Mouse (Mus musculus): ENCODE data around the gene Arg2. TPM values are rescaled to one million over a fixed set of nuclear protein-coding genes. Genes with fewer than 3 reads are reported as not detected.

The Arg2 gene
- polyA plus RNA-seq, 1 experiment from 2014 or later = 6.9 TPM

DNA sequence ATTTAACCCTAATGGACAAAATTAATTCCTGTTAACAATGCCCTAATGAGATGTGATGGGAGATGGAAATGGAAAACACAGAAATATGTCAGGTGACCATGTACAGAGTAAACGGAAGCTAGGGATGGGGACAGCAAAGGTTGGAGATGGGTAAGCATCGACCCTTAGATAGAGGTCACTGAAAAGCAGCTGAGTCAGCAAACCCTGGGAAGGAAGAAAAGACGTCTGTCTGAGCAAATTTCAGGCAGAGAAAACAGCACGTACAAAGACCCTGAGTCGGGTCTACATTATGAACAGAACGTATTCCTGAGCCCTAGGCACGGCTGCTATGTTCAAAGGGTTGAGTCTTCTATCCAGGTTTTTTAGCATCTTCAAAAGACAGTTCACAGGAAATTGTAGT, 6.4 kb downstream of the Arg2 start:
- WGBS = 69% methylated on average over 7 of the region's 7 CpGs
- no peak overlapping the region for H3K9ac ChIP-seq
- H3K4me3 ChIP-seq (ENCODE audit: low read depth, low read length) = no peak overlapping the region
- no peaks in the 10 kb centered on the region for H3K9me3 ChIP-seq (ENCODE audit: low read depth, low read length)
- peaks cover 11% of the 10 kb centered on the region; the same call in 1 of the 2 replicates for H3K27me3 ChIP-seq (ENCODE audit: insufficient read depth, low read length)
- no peak overlapping the region for H3K27ac ChIP-seq (ENCODE audit: low read depth)
- H3K36me3 ChIP-seq (ENCODE audit: insufficient read depth) = no peaks in the 10 kb centered on the region
- ATAC-seq (ENCODE audit: insufficient read depth) (no peak), DNase-seq (no peak)
- H3K4me2 ChIP-seq = no peak overlapping the region
- no peaks in the 10 kb centered on the region for H3K4me1 ChIP-seq (ENCODE audit: insufficient read depth)
- TF ChIP-seq CTCF (IDR thresholded peaks at IDR 0.05; ENCODE audit: low read depth) = no peak

DNA sequence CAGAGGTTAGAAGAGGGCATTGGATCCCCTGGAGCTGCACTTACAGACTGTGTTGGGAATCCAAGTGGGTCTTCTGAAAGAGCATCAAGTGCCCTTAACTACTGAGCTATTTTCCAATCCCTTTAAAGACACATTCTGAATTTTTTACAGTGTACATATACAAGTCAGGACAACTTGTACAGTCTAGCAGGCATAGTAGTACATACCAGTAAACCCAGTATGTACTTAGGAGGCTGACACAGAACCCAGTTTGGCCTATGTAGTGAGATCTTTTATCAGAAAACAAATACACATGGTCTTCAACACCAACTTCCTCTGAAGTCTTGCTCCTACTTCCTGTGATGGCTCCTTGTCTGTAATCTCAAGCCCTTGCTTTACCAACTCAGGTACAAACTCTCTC, 8.4 kb downstream of the Arg2 start:
- no peak overlapping the region for H3K4me3 ChIP-seq (ENCODE audit: low read depth, low read length)
- H3K27ac ChIP-seq (ENCODE audit: low read depth) = no peak overlapping the region
- no peak overlapping the region for H3K9ac ChIP-seq
- no peaks in the 10 kb centered on the region for H3K9me3 ChIP-seq (ENCODE audit: low read depth, low read length)
- no peaks in the 10 kb centered on the region for H3K27me3 ChIP-seq (ENCODE audit: insufficient read depth, low read length)
- ATAC-seq (ENCODE audit: insufficient read depth) (no peak), DNase-seq (no peak)
- no peak overlapping the region for H3K4me2 ChIP-seq
- no peaks in the 10 kb centered on the region for H3K4me1 ChIP-seq (ENCODE audit: insufficient read depth)
- no peak for TF ChIP-seq CTCF (IDR thresholded peaks at IDR 0.05; ENCODE audit: low read depth)
- H3K36me3 ChIP-seq (ENCODE audit: insufficient read depth) = no peaks in the 10 kb centered on the region

GRCm38 (mm10) chr12:79139417-79139816, 8.8 kb downstream of the Arg2 start:
- Histone ChIP-seq H3K4me1 (ENCODE audit: insufficient read depth) (no peaks in the 10 kb centered on the region), H3K27me3 (ENCODE audit: insufficient read depth, low read length) (no peaks in the 10 kb centered on the region), H3K9me3 (ENCODE audit: low read depth, low read length) (no peaks in the 10 kb centered on the region), H3K27ac (ENCODE audit: low read depth) (no peak overlapping the region), H3K9ac (no peak overlapping the region), H3K4me3 (ENCODE audit: low read depth, low read length) (no peak overlapping the region), H3K4me2 (no peak overlapping the region), H3K36me3 (ENCODE audit: insufficient read depth) (no peaks in the 10 kb centered on the region)
- 37% methylated on average over 1 of the region's 1 CpGs for WGBS
- ATAC-seq (ENCODE audit: insufficient read depth) = no peak
- TF ChIP-seq CTCF (IDR thresholded peaks at IDR 0.05; ENCODE audit: low read depth) = no peak
- DNase-seq = no peak

DNA sequence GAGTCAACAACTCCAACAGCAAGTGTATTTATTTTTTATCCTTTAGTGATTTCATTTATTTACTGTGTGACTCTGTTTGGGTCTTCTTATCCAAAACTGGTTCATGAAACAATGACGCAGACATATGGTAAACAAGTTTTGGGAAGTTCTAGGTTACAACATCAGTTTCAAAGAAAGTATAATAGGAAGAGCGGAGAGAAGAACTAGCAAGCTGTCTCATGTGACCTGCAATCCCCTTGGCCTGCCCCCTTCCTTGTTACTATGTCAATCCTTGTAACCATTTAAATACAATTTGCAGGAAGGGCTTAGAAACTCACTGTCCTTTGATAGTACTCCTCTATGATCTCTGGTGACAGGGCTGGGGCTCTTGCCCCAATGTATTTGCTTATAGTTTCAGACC, 10.2 kb downstream of the Arg2 start:
- no peak overlapping the region for H3K4me3 ChIP-seq (ENCODE audit: low read depth, low read length)
- no peak overlapping the region for H3K27ac ChIP-seq (ENCODE audit: low read depth)
- TF ChIP-seq CTCF (IDR thresholded peaks at IDR 0.05; ENCODE audit: low read depth) = no peak
- ATAC-seq (ENCODE audit: insufficient read depth) = no peak
- DNase-seq = no peak
- no peaks in the 10 kb centered on the region for H3K36me3 ChIP-seq (ENCODE audit: insufficient read depth)
- no peaks in the 10 kb centered on the region for H3K9me3 ChIP-seq (ENCODE audit: low read depth, low read length)
- 80% methylated on average over 2 of the region's 2 CpGs for WGBS
- no peak overlapping the region for H3K4me2 ChIP-seq
- no peaks in the 10 kb centered on the region for H3K27me3 ChIP-seq (ENCODE audit: insufficient read depth, low read length)
- H3K4me1 ChIP-seq (ENCODE audit: insufficient read depth) = no peaks in the 10 kb centered on the region
- no peak overlapping the region for H3K9ac ChIP-seq

GRCm38 (mm10) chr12:79141384-79141783, 10.8 kb downstream of the Arg2 start:
- H3K9ac ChIP-seq = no peak overlapping the region
- ATAC-seq (ENCODE audit: insufficient read depth) (no peak), DNase-seq (no peak)
- no peak overlapping the region for H3K4me2 ChIP-seq
- no peaks in the 10 kb centered on the region for H3K36me3 ChIP-seq (ENCODE audit: insufficient read depth)
- H3K4me3 ChIP-seq (ENCODE audit: low read depth, low read length) = no peak overlapping the region
- no peaks in the 10 kb centered on the region for H3K9me3 ChIP-seq (ENCODE audit: low read depth, low read length)
- TF ChIP-seq CTCF (IDR thresholded peaks at IDR 0.05; ENCODE audit: low read depth) = no peak
- H3K27ac ChIP-seq (ENCODE audit: low read depth) = no peak overlapping the region
- no peaks in the 10 kb centered on the region for H3K27me3 ChIP-seq (ENCODE audit: insufficient read depth, low read length)
- no peaks in the 10 kb centered on the region for H3K4me1 ChIP-seq (ENCODE audit: insufficient read depth)

DNA sequence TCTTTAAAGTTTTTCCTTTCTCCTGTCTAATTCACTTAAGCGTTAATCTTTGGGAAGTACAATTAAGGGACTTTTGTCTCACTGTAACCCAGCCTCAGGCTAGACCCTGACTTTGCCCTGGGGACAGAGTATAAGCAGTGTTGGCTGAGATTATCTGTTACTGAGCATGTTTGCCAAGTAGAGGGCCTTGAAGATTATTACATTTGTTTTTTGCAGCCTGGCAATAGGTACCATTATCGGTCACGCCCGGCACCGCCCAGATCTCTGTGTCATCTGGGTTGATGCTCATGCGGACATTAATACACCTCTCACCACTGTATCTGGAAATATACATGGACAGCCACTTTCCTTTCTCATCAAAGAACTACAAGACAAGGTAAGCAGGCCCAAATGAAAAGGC, 19.1 kb downstream of the Arg2 start:
- Histone ChIP-seq H3K27me3 (ENCODE audit: insufficient read depth, low read length) (no peaks in the 10 kb centered on the region), H3K4me2 (no peak overlapping the region), H3K9ac (no peak overlapping the region), H3K9me3 (ENCODE audit: low read depth, low read length) (no peaks in the 10 kb centered on the region), H3K4me3 (ENCODE audit: low read depth, low read length) (no peak overlapping the region), H3K36me3 (ENCODE audit: insufficient read depth) (peaks cover 3% of the 10 kb centered on the region; the same call in 1 of the 2 replicates), H3K4me1 (ENCODE audit: insufficient read depth) (no peaks in the 10 kb centered on the region), H3K27ac (ENCODE audit: low read depth) (no peak overlapping the region)
- TF ChIP-seq CTCF (IDR thresholded peaks at IDR 0.05; ENCODE audit: low read depth) = no peak
- ATAC-seq (ENCODE audit: insufficient read depth) = no peak
- no peak for DNase-seq
- 94% methylated on average over 6 of the region's 6 CpGs for WGBS

- H3K9me3 ChIP-seq (ENCODE audit: low read depth, low read length) = no peaks in the 10 kb centered on the region
- no peak overlapping the region for H3K27ac ChIP-seq (ENCODE audit: low read depth)
- no peaks in the 10 kb centered on the region for H3K4me1 ChIP-seq (ENCODE audit: insufficient read depth)
- 93% methylated on average over 3 of the region's 3 CpGs for WGBS
- no peak for TF ChIP-seq CTCF (IDR thresholded peaks at IDR 0.05; ENCODE audit: low read depth)
- no peak for ATAC-seq (ENCODE audit: insufficient read depth)
- no peak overlapping the region for H3K4me3 ChIP-seq (ENCODE audit: low read depth, low read length)
- no peak overlapping the region for H3K9ac ChIP-seq
- no peak overlapping the region for H3K4me2 ChIP-seq
- no peaks in the 10 kb centered on the region for H3K27me3 ChIP-seq (ENCODE audit: insufficient read depth, low read length)
- DNase-seq = no peak
- peaks cover 76% of the 10 kb centered on the region for H3K36me3 ChIP-seq (ENCODE audit: insufficient read depth)
These were observed 32.3 kb downstream of the Arg2 start for GRCm38 (mm10) chr12:79162876-79163275.

DNA sequence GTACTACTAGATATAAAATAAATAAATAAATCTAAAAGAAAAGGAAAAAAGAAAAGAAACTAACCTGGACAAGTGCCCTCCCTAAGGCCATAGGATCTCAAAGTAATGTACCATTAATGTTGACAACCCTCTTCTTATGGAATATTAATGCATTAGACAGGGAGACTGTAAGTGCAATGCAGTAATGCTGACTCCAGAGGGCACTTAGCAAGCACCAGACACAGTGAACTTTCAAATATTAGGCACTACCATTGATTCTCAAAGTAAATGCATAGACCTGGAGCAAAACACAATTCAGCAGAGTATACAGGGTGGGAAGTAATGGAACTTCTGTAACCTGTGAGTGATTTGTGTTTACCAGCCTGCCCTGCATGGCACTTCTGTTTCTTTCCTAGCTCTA, 38.6 kb downstream of the Arg2 start:
- 0 out of 2 replicates have a peak, but pooled peaks cover 4% of the 10 kb centered on the region for H3K4me1 ChIP-seq (ENCODE audit: insufficient read depth)

More for the DNA sequence above, 38.6 kb downstream of the Arg2 start:
- peak; percentile 39 for TF ChIP-seq CTCF (IDR thresholded peaks at IDR 0.05; ENCODE audit: low read depth)
- H3K27ac ChIP-seq (ENCODE audit: low read depth) = no peak overlapping the region
- no peak overlapping the region for H3K4me3 ChIP-seq (ENCODE audit: low read depth, low read length)
- ATAC-seq (ENCODE audit: insufficient read depth) (no peak), DNase-seq (no peak)
- H3K9me3 ChIP-seq (ENCODE audit: low read depth, low read length) = no peaks in the 10 kb centered on the region
- no peak overlapping the region for H3K4me2 ChIP-seq
- no peaks in the 10 kb centered on the region for H3K27me3 ChIP-seq (ENCODE audit: insufficient read depth, low read length)
- peaks cover 20% of the 10 kb centered on the region for H3K36me3 ChIP-seq (ENCODE audit: insufficient read depth)
- no peak overlapping the region for H3K9ac ChIP-seq
